Mouse (Mus musculus): ENCODE measurements around the gene AC131692.1. TPM values are rescaled to one million over a fixed set of nuclear protein-coding genes. Genes with fewer than 3 reads are reported as not detected.

The AC131692.1 gene
- total and polyA plus RNA-seq, 2 experiments from 2014 or later = not detected

- WGBS = 91% methylated on average over 15 of the region's 15 CpGs
- no peaks in the 10 kb centered on the region for H3K27me3 ChIP-seq (ENCODE audit: insufficient read depth, low read length)
- DNase-seq (ENCODE audit: low spot score) (no peak), ATAC-seq (no peak)
- H3K27ac ChIP-seq = no peak overlapping the region
- H3K36me3 ChIP-seq (ENCODE audit: insufficient read depth, low read length) = peaks cover 28% of the 10 kb centered on the region
- no peak for TF ChIP-seq CTCF (IDR thresholded peaks at IDR 0.05; ENCODE audit: low read depth)
- no peak overlapping the region for H3K4me2 ChIP-seq (ENCODE audit: low read depth, low read length)
- H3K4me3 ChIP-seq (ENCODE audit: low read length) = no peak overlapping the region
- H3K9ac ChIP-seq (replicated peaks; ENCODE audit: low read length) = 0 out of 2 replicates have a peak overlapping the region, but pooled peaks have one; percentile 17
- peaks cover 11% of the 10 kb centered on the region for H3K4me1 ChIP-seq (ENCODE audit: insufficient read depth, low read length)
- H3K9me3 ChIP-seq (ENCODE audit: low read length) = no peaks in the 10 kb centered on the region
Observed at GRCm38 (mm10) chr19:6116113-6116850, 22.1 kb downstream of the AC131692.1 start.

DNA sequence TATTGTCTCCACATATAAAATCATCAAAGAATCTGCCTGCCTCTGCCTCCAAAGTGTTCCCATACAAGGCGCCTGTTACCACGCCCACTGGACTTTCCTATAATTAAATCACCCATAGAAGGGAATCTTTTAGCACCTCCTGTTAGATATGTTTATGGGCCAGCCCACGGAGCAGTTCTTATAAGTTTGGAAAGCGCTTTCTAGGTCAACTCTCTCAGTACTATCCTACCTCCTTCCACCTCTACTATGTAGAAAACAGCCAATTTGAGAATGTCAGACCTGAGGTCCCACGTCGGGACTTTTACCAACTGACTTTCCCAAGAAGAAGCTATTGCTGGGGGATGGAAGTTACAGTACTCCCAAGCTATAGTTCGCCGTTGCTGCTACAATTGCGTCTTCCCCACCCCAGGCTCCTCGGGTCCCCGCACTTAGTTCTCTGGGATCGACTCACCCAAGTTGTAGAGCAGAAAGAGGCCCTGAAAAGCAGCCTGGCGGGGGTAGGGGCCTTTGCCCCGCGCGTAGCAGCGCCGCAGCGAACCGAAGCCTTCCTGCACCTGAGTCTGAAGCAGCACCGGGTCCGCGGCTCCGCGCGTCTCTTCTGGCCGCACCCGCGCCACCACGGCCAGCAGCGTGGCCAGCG is 23.2 kb downstream of the AC131692.1 start:
- Histone ChIP-seq H3K4me3 (ENCODE audit: low read length) (peak overlapping the region; percentile 68), H3K9ac (replicated peaks; ENCODE audit: low read length) (peak overlapping the region; percentile 78), H3K36me3 (ENCODE audit: insufficient read depth, low read length) (peaks cover 28% of the 10 kb centered on the region)

GRCm38 (mm10) chr19:6117986-6118676 is 23.9 kb downstream of the AC131692.1 start, which contains the start of gene Sac3d1:
TSS of gene Sac3d1 (minus strand) at chr19:6118650.
- peak within 1 kb of the TSS; percentile 85 for H3K4me2 ChIP-seq (ENCODE audit: low read depth, low read length)
- H3K36me3 ChIP-seq (ENCODE audit: insufficient read depth, low read length) = peaks cover 28% of the 10 kb centered on the region
- peak within 1 kb of the TSS; percentile 97 for H3K27ac ChIP-seq
- peak within 1 kb of the TSS; percentile 78 for H3K9ac ChIP-seq (replicated peaks; ENCODE audit: low read length)
- peak; percentile 97 for DNase-seq (ENCODE audit: low spot score)
- WGBS = under 1% methylated on average over 77 of the region's 77 CpGs
- peaks cover 11% of the 10 kb centered on the region for H3K4me1 ChIP-seq (ENCODE audit: insufficient read depth, low read length)
- H3K27me3 ChIP-seq (ENCODE audit: insufficient read depth, low read length) = no peaks in the 10 kb centered on the region
- H3K4me3 ChIP-seq (ENCODE audit: low read length) = peak within 1 kb of the TSS; percentile 68
- no peak for TF ChIP-seq CTCF (IDR thresholded peaks at IDR 0.05; ENCODE audit: low read depth)
- peak; percentile 90 for ATAC-seq
- no peaks in the 10 kb centered on the region for H3K9me3 ChIP-seq (ENCODE audit: low read length)

More for the DNA sequence above, 23.2 kb downstream of the AC131692.1 start:
- TF ChIP-seq CTCF (IDR thresholded peaks at IDR 0.05; ENCODE audit: low read depth) = no peak
- Histone ChIP-seq H3K4me1 (ENCODE audit: insufficient read depth, low read length) (peaks cover 11% of the 10 kb centered on the region), H3K27me3 (ENCODE audit: insufficient read depth, low read length) (no peaks in the 10 kb centered on the region), H3K27ac (peak overlapping the region; percentile 97), H3K9me3 (ENCODE audit: low read length) (no peaks in the 10 kb centered on the region), H3K4me2 (ENCODE audit: low read depth, low read length) (peak overlapping the region; percentile 85)
- ATAC-seq (no peak), DNase-seq (ENCODE audit: low spot score) (no peak)
- 5% methylated on average over 32 of the region's 32 CpGs for WGBS

DNA sequence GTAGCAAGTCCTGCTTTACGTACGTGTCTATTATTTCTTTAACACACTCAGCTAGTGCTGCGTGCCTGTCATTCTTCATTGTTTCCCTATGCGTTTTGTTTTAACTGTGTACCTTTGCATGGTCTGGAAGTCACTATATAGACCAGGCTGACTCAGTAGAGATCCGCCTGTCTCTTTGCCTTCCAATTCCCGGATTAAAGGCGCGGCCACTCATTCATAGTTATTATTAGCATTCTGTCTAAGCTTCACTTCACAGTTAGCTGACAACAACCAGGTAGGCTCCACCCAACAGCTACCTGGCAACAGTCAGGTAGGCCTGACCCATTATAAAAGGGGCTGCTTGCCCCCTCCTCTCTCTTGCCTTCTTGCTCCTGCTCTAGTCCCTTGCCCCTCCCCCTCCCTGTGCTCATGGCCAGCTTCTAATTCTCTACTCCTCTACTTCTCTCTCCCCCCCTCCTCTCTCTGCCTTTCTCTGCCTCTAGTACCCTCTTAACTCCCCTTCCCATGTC is 24.5 kb downstream of the AC131692.1 start:
- peak; percentile 20; the same call in 1 of the 2 replicates for ATAC-seq
- under 1% methylated on average over 8 of the region's 8 CpGs for WGBS
- Histone ChIP-seq H3K4me3 (ENCODE audit: low read length) (peak overlapping the region; percentile 68), H3K4me1 (ENCODE audit: insufficient read depth, low read length) (peaks cover 11% of the 10 kb centered on the region), H3K27ac (peak overlapping the region; percentile 97), H3K9ac (replicated peaks; ENCODE audit: low read length) (peak overlapping the region; percentile 78), H3K36me3 (ENCODE audit: insufficient read depth, low read length) (peaks cover 28% of the 10 kb centered on the region), H3K9me3 (ENCODE audit: low read length) (no peaks in the 10 kb centered on the region), H3K27me3 (ENCODE audit: insufficient read depth, low read length) (no peaks in the 10 kb centered on the region), H3K4me2 (ENCODE audit: low read depth, low read length) (peak overlapping the region; percentile 85)
- TF ChIP-seq CTCF (IDR thresholded peaks at IDR 0.05; ENCODE audit: low read depth) = no peak
- peak; percentile 15 for DNase-seq (ENCODE audit: low spot score)

DNA sequence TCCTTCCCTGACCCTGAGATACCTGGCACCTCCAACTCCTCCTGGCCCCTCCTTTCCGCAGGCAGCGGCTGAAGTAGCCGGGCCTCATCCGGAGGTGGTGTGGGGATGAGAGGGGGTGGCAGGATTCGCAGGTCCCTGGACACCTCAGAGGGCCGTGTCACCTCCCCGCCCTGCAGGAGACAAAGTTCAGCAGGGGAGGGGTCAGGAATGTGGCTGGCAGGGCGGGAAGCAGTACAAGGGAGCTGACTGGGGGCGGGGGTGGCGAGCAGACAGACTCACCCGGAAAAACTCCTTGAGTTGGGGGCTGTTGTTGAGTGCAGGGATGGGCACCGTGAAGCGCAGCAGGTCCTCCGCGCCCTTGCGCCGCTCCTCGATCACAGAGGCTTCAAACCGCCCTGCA is 27.5 kb downstream of the AC131692.1 start:
- DNase-seq (ENCODE audit: low spot score) = no peak
- H3K4me2 ChIP-seq (ENCODE audit: low read depth, low read length) = no peak overlapping the region
- peaks cover 8% of the 10 kb centered on the region for H3K36me3 ChIP-seq (ENCODE audit: insufficient read depth, low read length)
- 35% methylated on average over 18 of the region's 19 CpGs for WGBS
- H3K27me3 ChIP-seq (ENCODE audit: insufficient read depth, low read length) = no peaks in the 10 kb centered on the region
- peaks cover 6% of the 10 kb centered on the region for H3K4me1 ChIP-seq (ENCODE audit: insufficient read depth, low read length)
- H3K4me3 ChIP-seq (ENCODE audit: low read length) = no peak overlapping the region
- H3K9ac ChIP-seq (replicated peaks; ENCODE audit: low read length) = no peak overlapping the region
- no peaks in the 10 kb centered on the region for H3K9me3 ChIP-seq (ENCODE audit: low read length)
- TF ChIP-seq CTCF (IDR thresholded peaks at IDR 0.05; ENCODE audit: low read depth) = no peak
- H3K27ac ChIP-seq = no peak overlapping the region
- ATAC-seq = no peak

- WGBS = 59% methylated on average over 8 of the region's 8 CpGs
- Histone ChIP-seq H3K4me2 (ENCODE audit: low read depth, low read length) (no peak overlapping the region), H3K27me3 (ENCODE audit: insufficient read depth, low read length) (no peaks in the 10 kb centered on the region), H3K9me3 (ENCODE audit: low read length) (no peaks in the 10 kb centered on the region), H3K4me3 (ENCODE audit: low read length) (no peak overlapping the region), H3K27ac (0 out of 2 replicates have a peak overlapping the region, but pooled peaks have one; percentile 45), H3K4me1 (ENCODE audit: insufficient read depth, low read length) (no peaks in the 10 kb centered on the region), H3K36me3 (ENCODE audit: insufficient read depth, low read length) (peaks cover 8% of the 10 kb centered on the region), H3K9ac (replicated peaks; ENCODE audit: low read length) (no peak overlapping the region)
- TF ChIP-seq CTCF (IDR thresholded peaks at IDR 0.05; ENCODE audit: low read depth) = no peak
- DNase-seq (ENCODE audit: low spot score) (peak; percentile 62), ATAC-seq (no peak)
Observed at GRCm38 (mm10) chr19:6123330-6123729, 29.1 kb downstream of the AC131692.1 start.

Measured in hindbrain, postnatal 0 days (tissue).